Mouse (Mus musculus) heart, adult 2 months (tissue): ENCODE data around the gene Magt1.

Experiments used
- CTCF ChIP-seq: fragments of 200-600 bp; IDR thresholded peaks from 2 replicates; pipeline ENCODE4 v1.8.1; 2022; ENCODE audit warnings: antibody characterized with exemption, mild to moderate bottlenecking, moderate library complexity
- POLR2A ChIP-seq: fragments of 200-500 bp; IDR thresholded peaks from 2 replicates; pipeline ENCODE4 v1.6.1; 2011; ENCODE audit warnings: mild to moderate bottlenecking, low read depth, low read length, control low read depth; ENCODE audit not compliant: insufficient read depth

DNA sequence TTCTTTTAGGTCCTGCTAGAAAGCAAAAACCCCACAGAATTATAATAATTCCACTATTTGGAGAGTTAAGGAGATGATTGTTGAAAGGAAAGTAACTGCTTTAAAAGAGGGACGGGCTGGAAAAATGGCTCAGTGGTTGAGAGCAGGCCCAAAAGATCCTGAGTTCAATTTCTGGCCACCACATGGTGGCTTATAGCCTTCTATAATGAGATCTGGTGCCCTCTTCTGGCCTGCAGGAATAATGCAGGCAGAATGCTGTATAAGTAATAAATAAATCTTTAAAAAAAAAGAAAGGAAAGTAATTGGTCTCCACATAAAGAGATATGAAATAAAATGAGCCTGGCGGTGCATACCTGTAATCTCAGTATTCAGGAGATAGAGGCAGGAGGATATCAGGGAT lies 1.5 kb upstream of the Magt1 start:
- TF ChIP-seq POLR2A (no peak), CTCF (peak; percentile 93)
